Mouse (Mus musculus): ENCODE results near the gene Klc4. TPM values are rescaled to one million over a fixed set of nuclear protein-coding genes. Genes with fewer than 3 reads are reported as not detected.

Klc4 gene
- polyA plus RNA-seq, 1 experiment, result 7.8 TPM

DNA sequence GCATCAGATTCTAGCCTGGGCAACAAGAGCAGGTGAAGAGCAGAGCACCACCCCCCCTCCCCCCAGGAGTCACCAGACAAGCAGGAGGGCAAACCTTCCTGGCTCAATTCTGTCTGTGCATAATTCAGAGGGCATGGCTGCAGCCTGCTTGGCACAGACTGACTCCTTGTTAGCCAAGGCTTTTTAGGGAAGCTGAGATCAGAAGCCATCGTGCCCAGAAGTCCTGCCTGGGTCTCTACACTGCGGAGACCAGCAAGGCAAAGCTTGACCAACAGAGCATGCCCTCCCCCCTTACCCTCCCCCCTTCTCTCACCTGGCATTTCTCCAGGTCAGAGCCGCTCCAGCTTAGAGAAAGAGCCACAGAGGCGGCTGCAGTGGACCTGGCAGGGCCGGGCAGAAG, 16.9 kb upstream of the Klc4 start:
- no peak overlapping the region for H3K4me3 ChIP-seq (ENCODE audit: insufficient read depth, poor library complexity, severe bottlenecking)

DNA sequence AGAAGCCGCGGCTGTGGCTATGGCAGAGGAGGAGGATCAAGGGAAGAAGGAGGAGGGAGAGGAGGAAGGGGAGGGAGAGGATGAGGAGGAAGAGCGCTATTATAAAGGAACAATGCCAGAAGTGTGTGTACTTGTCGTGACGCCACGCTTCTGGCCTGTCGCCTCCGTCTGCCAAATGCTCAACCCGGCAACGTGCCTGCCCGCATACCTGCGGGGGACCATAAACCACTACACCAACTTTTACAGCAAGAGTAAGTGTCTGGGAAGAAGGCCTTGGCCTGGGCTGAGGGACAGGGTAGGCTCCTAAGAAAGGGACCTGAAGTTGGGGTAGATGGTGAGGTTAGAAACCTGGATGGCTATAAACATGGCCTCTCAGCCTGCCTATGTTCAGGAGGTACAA, 16.2 kb upstream of the Klc4 start:
- no peaks in the 10 kb centered on the region for H3K79me2 ChIP-seq (ENCODE audit: control insufficient read depth, insufficient read depth)
- peaks cover 9% of the 10 kb centered on the region for H3K36me3 ChIP-seq (ENCODE audit: control insufficient read depth, insufficient read depth)
- no peak overlapping the region for H3ac ChIP-seq (ENCODE audit: control insufficient read depth, insufficient read length, low read depth)
- H3K4me3 ChIP-seq (ENCODE audit: insufficient read depth, poor library complexity, severe bottlenecking), result no peak overlapping the region
- no peaks in the 10 kb centered on the region for H3K79me3 ChIP-seq (ENCODE audit: low read depth)
- no peaks in the 10 kb centered on the region for H3K27me3 ChIP-seq (ENCODE audit: control insufficient read depth, insufficient read depth, insufficient read length)
- no peak for TF ChIP-seq MYOD1 (IDR thresholded peaks at IDR 0.05; ENCODE audit: control insufficient read depth, insufficient read length, low read depth)
- TF ChIP-seq CEBPB (IDR thresholded peaks at IDR 0.05; ENCODE audit: low read depth), result no peak
- no peak for TF ChIP-seq MYOG (IDR thresholded peaks at IDR 0.05; ENCODE audit: control insufficient read depth, extremely low read depth, insufficient read length)
- TF ChIP-seq CTCF (IDR thresholded peaks at IDR 0.05; ENCODE audit: control insufficient read depth, insufficient read depth, insufficient read length), result no peak
- no peak for TF ChIP-seq MAX (IDR thresholded peaks at IDR 0.05)
- no peak for TF ChIP-seq FOSL1 (IDR thresholded peaks at IDR 0.05; ENCODE audit: insufficient read depth, low read length, poor library complexity, severe bottlenecking)
- TF ChIP-seq USF1 (IDR thresholded peaks at IDR 0.05; ENCODE audit: low read depth), result no peak

More for the DNA sequence above, 16.9 kb upstream of the Klc4 start:
- H3K79me3 ChIP-seq (ENCODE audit: low read depth), result no peaks in the 10 kb centered on the region
- H3K36me3 ChIP-seq (ENCODE audit: control insufficient read depth, insufficient read depth), result peaks cover 9% of the 10 kb centered on the region
- H3K79me2 ChIP-seq (ENCODE audit: control insufficient read depth, insufficient read depth), result no peaks in the 10 kb centered on the region
- H3K27me3 ChIP-seq (ENCODE audit: control insufficient read depth, insufficient read depth, insufficient read length), result no peaks in the 10 kb centered on the region
- H3ac ChIP-seq (ENCODE audit: control insufficient read depth, insufficient read length, low read depth), result no peak overlapping the region
- TF ChIP-seq MYOG (IDR thresholded peaks at IDR 0.05; ENCODE audit: control insufficient read depth, extremely low read depth, insufficient read length) (no peak), USF1 (IDR thresholded peaks at IDR 0.05; ENCODE audit: low read depth) (no peak), MYOD1 (IDR thresholded peaks at IDR 0.05; ENCODE audit: control insufficient read depth, insufficient read length, low read depth) (no peak), MAX (IDR thresholded peaks at IDR 0.05) (no peak), CEBPB (IDR thresholded peaks at IDR 0.05; ENCODE audit: low read depth) (no peak), FOSL1 (IDR thresholded peaks at IDR 0.05; ENCODE audit: insufficient read depth, low read length, poor library complexity, severe bottlenecking) (no peak)

DNA sequence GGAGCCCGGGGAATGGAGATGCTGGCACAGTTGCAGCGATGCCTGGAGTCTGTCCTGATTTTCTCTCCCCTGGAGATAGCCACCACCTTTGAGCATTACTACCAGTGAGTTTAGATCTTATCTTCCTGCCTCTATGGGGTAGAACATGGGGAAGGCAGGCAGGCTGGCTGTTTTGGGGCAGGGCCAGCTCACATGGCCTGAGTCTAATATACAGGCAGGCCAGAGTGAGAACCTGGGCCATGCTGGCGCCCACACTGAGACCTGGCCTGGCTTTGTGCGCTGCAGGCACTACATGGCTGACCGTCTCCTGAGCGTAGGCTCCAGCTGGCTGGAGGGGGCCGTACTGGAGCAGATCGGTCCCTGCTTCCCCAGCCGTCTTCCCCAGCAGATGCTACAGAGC, 15.5 kb upstream of the Klc4 start:
- H3K27me3 ChIP-seq (ENCODE audit: control insufficient read depth, insufficient read depth, insufficient read length), result no peaks in the 10 kb centered on the region
- H3K79me2 ChIP-seq (ENCODE audit: control insufficient read depth, insufficient read depth), result no peaks in the 10 kb centered on the region
- no peak overlapping the region for H3ac ChIP-seq (ENCODE audit: control insufficient read depth, insufficient read length, low read depth)
- H3K79me3 ChIP-seq (ENCODE audit: low read depth), result no peaks in the 10 kb centered on the region
- H3K36me3 ChIP-seq (ENCODE audit: control insufficient read depth, insufficient read depth), result peaks cover 8% of the 10 kb centered on the region
- TF ChIP-seq MYOD1 (IDR thresholded peaks at IDR 0.05; ENCODE audit: control insufficient read depth, insufficient read length, low read depth), result no peak
- TF ChIP-seq MAX (IDR thresholded peaks at IDR 0.05), result no peak
- TF ChIP-seq FOSL1 (IDR thresholded peaks at IDR 0.05; ENCODE audit: insufficient read depth, low read length, poor library complexity, severe bottlenecking), result no peak
- no peak for TF ChIP-seq USF1 (IDR thresholded peaks at IDR 0.05; ENCODE audit: low read depth)
- no peak overlapping the region for H3K4me3 ChIP-seq (ENCODE audit: insufficient read depth, poor library complexity, severe bottlenecking)

DNA sequence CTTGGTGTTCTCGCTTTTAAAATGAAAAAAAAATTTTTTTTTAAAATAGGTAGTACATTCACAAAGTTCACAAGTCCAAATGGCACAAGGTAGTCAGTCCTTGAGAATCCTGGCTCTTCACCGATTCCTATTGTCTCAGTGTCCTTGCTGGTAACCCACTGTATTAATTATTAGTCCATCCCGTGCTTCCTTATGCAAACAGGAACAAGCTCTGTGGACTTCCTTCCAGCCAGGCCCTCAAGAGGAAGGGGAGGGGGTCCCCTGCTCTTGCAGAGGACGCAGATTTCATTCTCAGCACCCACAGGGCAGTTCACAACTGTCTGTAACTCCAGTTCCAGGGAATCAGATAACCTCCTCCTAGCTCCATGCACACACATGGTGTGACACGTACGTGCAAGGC, 10.2 kb upstream of the Klc4 start:
- H3K79me3 ChIP-seq (ENCODE audit: low read depth), result no peaks in the 10 kb centered on the region
- H3K4me3 ChIP-seq (ENCODE audit: insufficient read depth, poor library complexity, severe bottlenecking), result no peak overlapping the region
- H3ac ChIP-seq (ENCODE audit: control insufficient read depth, insufficient read length, low read depth), result no peak overlapping the region
- TF ChIP-seq MYOG (IDR thresholded peaks at IDR 0.05; ENCODE audit: control insufficient read depth, extremely low read depth, insufficient read length), result no peak
- H3K79me2 ChIP-seq (ENCODE audit: control insufficient read depth, insufficient read depth), result peaks cover 16% of the 10 kb centered on the region
- peaks cover 8% of the 10 kb centered on the region for H3K36me3 ChIP-seq (ENCODE audit: control insufficient read depth, insufficient read depth)
- H3K27me3 ChIP-seq (ENCODE audit: control insufficient read depth, insufficient read depth, insufficient read length), result no peaks in the 10 kb centered on the region

DNA sequence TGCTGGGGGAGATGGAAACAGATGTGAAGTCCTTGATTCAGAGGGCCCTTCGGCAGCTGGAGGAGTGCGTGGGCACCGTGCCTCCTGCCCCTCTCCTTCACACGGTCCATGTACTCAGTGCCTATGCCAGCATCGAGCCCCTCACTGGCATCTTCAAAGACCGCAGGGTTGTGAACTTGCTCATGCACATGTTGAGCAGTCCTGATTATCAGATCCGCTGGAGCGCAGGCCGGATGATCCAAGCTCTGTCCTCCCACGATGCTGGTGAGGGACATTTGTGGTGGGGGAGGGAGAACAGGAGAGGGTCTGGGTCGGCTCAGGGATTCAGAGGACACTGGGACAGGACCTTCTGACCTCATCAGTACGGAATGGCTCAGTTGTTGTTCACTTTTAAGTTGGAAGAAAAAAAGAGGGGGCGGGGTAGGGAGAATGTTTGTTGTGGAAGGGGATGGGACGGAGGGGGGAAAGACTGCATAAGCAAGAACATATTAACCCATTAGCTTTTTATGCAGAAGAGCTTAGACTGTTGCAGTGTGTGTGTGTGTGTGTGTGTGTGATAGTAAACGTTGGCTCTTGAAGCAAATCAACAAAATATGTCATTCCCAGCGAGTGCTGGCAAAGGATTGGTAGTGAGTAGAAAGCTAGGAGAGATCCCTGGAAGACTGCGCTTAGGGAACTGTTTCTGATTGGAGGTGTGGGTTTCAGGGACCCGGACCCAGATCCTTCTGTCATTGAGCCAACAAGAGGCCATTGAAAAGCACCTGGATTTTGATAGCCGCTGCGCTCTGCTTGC, 6.1 kb upstream of the Klc4 start:
- Histone ChIP-seq H3K4me3 (ENCODE audit: insufficient read depth, poor library complexity, severe bottlenecking) (no peak overlapping the region), H3ac (ENCODE audit: control insufficient read depth, insufficient read length, low read depth) (no peak overlapping the region), H3K79me3 (ENCODE audit: low read depth) (peaks cover 5% of the 10 kb centered on the region), H3K79me2 (ENCODE audit: control insufficient read depth, insufficient read depth) (peaks cover 26% of the 10 kb centered on the region), H3K36me3 (ENCODE audit: control insufficient read depth, insufficient read depth) (peaks cover 22% of the 10 kb centered on the region), H3K27me3 (ENCODE audit: control insufficient read depth, insufficient read depth, insufficient read length) (no peaks in the 10 kb centered on the region)
- no peak for TF ChIP-seq USF1 (IDR thresholded peaks at IDR 0.05; ENCODE audit: low read depth)
- no peak for TF ChIP-seq MAX (IDR thresholded peaks at IDR 0.05)
- no peak for TF ChIP-seq CTCF (IDR thresholded peaks at IDR 0.05; ENCODE audit: control insufficient read depth, insufficient read depth, insufficient read length)
- no peak for TF ChIP-seq CEBPB (IDR thresholded peaks at IDR 0.05; ENCODE audit: low read depth)
- no peak for TF ChIP-seq FOSL1 (IDR thresholded peaks at IDR 0.05; ENCODE audit: insufficient read depth, low read length, poor library complexity, severe bottlenecking)
- no peak for TF ChIP-seq MYOG (IDR thresholded peaks at IDR 0.05; ENCODE audit: control insufficient read depth, extremely low read depth, insufficient read length)
- TF ChIP-seq MYOD1 (IDR thresholded peaks at IDR 0.05; ENCODE audit: control insufficient read depth, insufficient read length, low read depth), result no peak

DNA sequence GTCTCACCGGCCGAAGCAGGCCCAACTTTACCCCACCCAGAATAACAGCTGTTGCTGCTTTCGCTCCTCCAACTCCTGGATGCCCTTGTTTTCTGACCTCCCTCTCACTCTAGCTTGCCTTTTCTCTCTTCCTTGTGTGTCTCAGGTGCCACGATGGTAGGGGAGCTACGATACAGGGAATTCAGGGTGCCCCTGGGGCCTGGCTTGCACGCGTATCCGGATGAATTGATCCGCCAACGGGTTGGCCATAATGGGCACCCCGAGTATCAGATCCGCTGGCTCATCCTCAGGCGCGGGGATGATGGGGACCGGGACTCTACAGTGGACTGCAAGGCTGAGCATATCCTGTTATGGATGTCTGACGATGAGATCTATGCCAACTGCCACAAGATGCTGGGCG, 5.5 kb upstream of the Klc4 start:
- Histone ChIP-seq H3ac (ENCODE audit: control insufficient read depth, insufficient read length, low read depth) (peak overlapping the region; percentile 40), H3K79me3 (ENCODE audit: low read depth) (peaks cover 9% of the 10 kb centered on the region), H3K4me3 (ENCODE audit: insufficient read depth, poor library complexity, severe bottlenecking) (peak overlapping the region; percentile 18), H3K27me3 (ENCODE audit: control insufficient read depth, insufficient read depth, insufficient read length) (no peaks in the 10 kb centered on the region), H3K79me2 (ENCODE audit: control insufficient read depth, insufficient read depth) (peaks cover 33% of the 10 kb centered on the region), H3K36me3 (ENCODE audit: control insufficient read depth, insufficient read depth) (peaks cover 22% of the 10 kb centered on the region)
- TF ChIP-seq USF1 (IDR thresholded peaks at IDR 0.05; ENCODE audit: low read depth) (no peak), CEBPB (IDR thresholded peaks at IDR 0.05; ENCODE audit: low read depth) (no peak), MAX (IDR thresholded peaks at IDR 0.05) (no peak), CTCF (IDR thresholded peaks at IDR 0.05; ENCODE audit: control insufficient read depth, insufficient read depth, insufficient read length) (no peak), MYOD1 (IDR thresholded peaks at IDR 0.05; ENCODE audit: control insufficient read depth, insufficient read length, low read depth) (no peak), MYOG (IDR thresholded peaks at IDR 0.05; ENCODE audit: control insufficient read depth, extremely low read depth, insufficient read length) (no peak), FOSL1 (IDR thresholded peaks at IDR 0.05; ENCODE audit: insufficient read depth, low read length, poor library complexity, severe bottlenecking) (no peak)

Data from C2C12 (cell line).